Mouse (Mus musculus) frontal cortex, postnatal 25 days (tissue): ENCODE measurements around the gene Apoa4.

Experiments
- DNase-seq, 2 experiments: peaks; one replicate each; pipeline ENCODE4 v3.0.0; 2022; ENCODE audit warnings: low spot score in 2 of 2

Apoa4 gene

DNA sequence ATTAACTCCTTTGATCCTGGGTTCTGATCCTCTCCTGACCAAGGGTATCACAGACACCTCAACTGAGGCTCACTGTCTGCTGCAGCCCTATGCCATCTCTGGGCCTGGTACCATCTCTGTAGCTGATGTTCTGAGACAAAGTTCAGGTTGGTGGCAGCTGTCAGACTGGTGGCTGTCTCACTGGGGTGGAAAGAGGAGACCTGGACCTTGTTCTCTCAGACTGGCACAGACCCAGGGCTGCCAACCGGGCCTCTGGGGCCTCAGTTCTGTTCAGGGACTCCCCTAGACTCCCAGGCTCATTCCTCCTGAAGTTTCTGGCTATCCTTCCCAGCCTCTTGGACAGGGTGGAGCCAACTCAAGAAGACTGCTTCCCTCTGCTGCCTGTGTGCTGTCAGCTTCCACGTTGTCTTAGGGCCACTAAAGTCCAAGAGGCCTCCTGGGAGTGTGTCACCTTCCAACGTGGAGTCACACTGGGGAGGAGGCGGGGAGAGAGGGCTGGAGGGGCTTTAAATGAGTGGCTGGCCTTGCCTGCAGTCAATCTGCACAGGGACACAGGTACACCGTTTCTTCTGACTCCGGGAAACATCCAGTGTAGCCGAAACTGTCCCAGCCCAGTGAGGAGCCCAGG is at the start of gene Apoa4:
TSS of gene Apoa4 (plus strand) at position 171 of the 628 bp plus-strand sequence.
- DNase-seq: no peak

DNA sequence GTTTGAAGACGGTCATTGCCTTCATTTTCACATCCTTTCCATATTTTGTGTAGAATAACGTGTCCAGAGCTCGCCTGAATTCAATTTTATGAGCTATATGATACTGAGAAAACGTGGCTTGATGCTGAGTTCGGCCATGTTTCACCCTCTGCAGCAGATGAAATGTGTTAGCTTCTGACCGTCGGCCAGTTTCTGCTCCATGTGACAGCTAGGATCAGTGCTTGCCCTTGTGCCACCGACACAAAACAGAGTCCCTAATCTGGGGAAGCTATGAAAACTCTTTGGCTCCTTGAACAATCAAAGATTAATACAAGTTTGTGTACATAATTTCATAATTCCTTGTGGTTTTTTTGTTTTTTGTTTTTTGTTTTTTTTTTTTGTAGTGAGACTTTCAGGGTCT is 49.3 kb upstream of the Apoa4 start:
- DNase-seq: no peak

DNA sequence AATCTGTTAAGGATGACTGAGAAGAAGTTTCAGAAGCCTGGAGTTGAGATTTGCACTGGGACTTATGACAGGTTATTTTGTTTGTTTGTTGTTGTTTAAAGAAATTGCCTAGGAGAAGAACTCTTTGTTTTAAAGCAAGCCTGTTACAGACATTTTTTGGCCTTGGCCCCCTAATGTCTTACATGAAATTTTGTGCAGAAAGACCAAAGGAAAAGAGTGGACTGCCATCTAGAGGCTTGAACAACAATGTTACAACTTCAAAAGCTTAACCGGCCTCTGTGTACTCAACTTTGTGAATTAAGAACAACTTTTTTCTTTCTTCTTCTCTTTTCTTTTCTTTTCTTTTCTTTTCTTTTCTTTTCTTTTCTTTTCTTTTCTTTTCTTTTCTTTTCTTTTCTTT is 48.9 kb upstream of the Apoa4 start:
- DNase-seq: no peak

DNA sequence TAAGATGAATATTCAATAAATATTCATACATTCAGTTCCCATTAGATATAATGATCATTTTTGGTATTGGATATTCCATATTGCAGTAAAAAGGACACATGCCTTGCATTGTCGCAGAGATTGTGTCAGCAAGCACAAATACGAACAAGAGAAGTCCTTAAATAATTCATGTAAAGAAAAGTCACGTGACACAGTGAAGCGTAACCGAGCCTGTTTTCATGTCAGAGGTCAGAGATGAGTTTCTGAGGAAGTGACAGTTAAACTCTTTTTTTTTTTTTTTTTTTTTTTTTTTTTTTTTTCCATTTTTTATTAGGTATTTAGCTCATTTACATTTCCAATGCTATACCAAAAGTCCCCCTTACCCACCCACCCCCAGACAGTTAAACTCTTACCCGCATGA is 47.9 kb upstream of the Apoa4 start:
- DNase-seq: no peak

DNA sequence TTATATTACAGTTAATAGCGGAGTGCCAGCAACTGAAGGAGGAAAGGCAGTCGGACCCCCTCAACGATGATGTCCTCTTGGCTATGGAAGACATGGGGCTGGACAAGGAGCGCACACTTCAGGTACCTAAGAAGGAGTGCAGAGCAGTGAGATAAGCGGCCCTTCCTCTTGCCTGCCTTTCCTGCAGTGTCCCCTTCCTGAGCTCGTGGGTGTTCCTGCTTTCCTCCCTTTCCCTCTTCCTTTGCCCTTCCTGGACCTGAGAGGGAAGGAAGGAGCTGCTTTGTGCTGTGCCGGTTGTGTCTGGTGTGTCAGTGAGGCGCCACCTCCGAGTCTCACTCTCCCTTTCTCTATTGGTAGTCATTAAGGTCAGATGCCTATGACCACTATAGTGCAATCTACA is 45.7 kb upstream of the Apoa4 start:
- no peak for DNase-seq

DNA sequence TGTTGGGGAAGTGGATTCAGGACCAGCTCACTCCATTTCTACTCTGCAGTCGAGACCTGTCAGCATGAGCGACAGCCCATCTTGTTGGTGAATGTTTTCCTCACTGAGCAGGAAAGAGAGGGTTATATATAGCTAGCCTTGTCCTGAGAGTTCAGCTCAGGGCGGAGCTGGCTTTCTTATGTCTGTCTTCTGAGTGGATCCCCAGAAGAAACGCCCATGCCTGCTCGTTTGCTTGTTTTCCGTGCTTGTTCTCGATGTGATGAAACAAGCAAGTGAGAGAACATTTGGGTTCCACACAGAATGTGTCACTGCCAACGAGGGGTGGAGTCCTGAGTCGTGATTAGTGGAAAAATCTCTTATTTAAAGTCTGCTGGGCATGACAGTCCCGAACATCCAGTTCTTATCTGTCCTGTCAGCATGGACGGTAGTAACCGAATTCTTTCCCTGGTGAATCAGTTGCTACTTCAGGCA is 43.8 kb upstream of the Apoa4 start:
- DNase-seq: no peak

DNA sequence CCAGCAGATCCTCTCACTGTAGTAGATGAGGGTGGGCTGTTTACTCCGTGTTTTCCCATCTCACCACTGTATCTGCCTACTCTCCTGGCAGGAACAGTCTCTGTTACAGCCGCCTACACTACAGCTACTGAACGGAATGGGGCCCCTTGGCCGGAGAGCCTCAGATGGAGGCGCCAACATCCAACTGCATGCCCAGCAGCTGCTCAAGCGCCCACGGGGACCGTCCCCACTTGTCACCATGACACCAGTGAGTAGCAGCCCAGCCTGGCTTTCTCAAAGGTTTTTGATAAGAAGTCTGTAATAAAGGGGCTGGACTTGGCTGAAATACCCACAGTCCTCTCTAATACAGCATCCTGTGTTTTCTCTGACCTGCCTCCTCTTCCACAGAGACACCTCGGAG is 42.0 kb upstream of the Apoa4 start:
- peak in 1 of 2 experiments; percentile 30 for DNase-seq

DNA sequence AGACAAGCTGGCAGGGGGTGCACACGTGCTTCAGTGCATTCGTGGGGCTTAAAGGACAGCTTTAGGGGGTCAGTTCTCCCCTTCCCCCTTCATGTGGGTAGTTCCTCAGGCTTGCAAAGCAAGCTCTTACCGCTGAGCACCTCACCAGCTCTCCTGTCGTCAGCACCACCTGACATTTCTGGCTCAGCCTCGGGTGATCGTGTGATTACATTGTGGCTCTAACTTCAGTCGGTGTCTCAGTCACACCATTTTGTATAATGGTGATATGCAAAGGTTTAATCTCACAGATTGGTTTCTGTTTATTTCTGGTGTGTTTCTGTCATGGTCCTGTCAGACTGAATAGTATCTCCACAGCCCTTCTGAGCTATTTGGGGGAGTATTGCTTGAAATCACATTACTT is 41.6 kb upstream of the Apoa4 start:
- no peak for DNase-seq

DNA sequence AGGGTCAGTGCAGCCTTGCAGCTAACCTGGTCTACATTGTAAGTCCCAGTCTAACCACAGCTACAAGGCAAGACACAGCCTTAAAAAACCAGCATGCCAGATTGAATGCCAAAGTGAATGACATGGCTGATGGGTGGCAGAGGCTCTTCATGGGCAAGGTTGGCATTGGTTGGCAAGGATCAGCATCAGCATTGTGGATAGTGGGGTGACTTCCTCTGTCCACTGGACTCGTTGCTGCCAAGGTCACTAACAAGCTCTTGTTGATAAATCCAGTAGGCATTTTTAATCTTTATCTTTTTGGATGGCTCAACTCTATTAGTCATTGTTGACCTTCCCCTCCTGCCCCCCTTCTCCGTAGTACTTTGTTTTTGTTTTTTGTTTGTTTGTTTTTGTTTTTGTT is 40.9 kb upstream of the Apoa4 start:
- no peak for DNase-seq

DNA sequence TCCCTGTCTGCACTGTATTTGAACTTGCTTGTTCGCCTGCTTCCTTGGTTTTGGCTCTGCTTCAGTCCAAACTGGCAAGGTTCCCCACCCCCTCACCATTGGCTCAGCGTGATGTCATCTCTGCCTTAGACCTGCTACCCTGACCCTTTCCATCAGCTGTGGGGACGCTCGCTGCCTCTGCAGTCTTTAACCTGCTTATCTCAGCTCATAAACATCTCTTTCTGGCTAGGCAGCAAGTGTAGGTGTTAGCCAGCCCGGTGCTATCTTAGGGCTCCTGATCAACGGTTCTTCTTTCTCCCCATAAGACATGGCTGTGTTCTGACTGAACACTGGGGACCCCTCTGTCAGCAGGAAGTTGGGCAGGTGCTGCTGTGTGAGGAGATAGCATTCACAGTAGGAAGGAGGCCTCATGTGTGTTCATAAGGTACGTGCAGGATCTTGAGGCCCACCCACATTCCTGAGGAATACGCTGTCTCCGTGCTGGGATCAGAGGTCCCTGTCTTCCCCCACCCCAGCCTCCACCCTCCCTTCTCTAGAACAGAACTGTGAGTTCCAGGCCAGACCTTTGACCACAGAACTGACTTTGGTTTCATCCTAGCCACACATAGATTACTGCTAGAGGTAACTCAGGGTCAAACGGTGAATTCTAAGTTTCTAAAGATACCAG is 33.5 kb upstream of the Apoa4 start:
- DNase-seq: no peak

DNA sequence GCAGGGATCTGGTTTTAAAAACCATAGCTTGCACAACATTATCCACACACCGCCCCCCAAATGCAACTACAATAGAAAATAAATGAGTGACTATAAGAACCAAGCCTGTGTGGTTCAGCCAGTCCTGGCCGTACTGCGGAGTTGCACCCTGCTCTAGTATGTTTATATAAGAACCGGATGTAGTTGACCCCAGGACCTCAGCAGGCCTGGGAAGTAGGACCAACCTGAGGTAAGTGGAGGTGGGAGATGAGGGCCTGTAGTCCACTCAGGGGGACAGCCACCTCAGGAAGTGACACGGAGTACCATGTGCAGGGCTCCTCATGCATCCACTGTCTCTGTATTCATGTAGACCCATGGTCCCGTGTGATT is 33.0 kb upstream of the Apoa4 start:
- no peak for DNase-seq

DNA sequence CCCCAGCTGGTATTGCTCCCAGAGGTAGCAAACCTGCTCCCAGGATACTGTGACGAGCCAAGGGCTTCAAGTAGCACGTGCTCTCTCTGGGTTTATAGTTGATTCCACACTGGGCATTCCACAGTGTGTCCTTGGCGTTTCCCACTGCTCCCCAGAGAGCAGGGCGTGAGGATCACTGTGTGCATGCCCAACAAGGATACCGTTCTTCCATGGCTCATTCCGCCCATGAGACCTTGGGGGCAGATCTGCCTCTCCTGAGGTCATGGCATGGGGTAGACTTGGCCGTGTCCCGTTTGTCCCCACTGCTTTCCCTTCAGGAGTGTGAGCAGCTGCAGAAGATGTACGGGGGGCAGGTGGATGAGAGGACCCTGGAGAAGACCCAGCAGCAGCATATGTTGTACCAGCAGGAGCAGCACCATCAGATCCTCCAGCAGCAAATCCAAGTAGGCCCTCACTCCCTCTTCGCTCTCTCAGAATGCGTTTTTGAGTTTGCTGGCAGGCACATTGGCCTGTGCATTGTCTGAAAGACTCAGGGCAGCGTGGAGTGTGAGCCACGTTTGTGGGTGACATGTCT is 32.0 kb upstream of the Apoa4 start:
- DNase-seq: no peak

DNA sequence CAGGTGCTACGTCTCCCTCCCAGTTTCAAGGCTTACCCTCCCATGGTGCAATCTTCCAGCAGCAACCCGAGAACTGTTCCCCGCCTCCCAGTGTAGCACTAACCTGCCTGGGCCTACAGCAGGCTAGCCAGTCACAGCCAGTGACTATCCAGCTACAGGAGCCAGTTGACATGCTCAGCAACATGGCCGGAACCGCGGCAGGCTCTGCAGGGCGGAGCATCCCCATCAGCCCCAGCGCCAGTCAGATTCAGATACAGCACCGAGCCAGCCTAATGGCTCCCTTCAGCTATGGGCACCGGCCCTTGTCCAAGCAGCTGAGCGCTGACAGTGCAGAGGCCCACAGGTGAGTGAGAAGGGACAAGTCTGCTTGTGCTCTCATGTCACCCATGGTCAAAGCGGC is 30.0 kb upstream of the Apoa4 start:
- no peak for DNase-seq

DNA sequence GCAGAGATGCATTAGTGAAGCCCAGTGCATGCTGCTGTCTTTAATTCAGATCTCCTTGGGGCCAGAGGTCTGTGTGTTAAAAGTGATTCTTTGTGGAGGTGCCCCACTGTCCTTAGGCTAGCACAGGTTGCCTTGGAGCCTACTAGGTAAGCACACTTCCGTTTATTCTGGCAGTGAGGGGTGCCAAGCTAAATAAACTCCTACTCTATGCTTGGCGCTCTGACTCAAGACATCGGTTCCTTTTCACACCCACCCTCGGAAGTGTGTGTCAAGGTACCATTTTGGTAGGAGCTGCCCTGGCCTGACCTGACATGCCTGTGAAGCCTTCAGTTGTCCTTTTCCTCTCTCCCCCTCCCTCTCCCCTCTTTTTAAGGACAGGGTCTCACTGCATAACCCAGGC is 26.2 kb upstream of the Apoa4 start:
- no peak for DNase-seq

DNA sequence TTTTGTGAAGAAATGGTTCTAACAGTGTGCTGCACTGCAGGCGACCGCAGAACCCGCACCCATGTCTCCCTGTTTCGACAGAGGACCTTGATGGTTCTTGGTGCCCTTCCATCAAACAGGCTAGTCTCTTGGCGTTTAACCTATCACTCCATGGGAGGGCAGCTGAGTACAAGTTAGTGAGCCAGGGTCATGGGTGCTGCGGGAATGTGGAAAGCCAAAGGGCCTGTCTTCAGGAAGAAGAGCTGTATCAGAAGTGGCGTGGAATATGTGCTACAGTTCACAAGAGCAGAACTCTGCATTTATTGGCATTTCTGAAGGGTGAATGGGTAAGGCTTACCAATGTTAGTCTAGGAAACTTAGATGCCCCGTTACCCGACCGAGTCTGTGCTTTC is 25.6 kb upstream of the Apoa4 start:
- no peak for DNase-seq

DNA sequence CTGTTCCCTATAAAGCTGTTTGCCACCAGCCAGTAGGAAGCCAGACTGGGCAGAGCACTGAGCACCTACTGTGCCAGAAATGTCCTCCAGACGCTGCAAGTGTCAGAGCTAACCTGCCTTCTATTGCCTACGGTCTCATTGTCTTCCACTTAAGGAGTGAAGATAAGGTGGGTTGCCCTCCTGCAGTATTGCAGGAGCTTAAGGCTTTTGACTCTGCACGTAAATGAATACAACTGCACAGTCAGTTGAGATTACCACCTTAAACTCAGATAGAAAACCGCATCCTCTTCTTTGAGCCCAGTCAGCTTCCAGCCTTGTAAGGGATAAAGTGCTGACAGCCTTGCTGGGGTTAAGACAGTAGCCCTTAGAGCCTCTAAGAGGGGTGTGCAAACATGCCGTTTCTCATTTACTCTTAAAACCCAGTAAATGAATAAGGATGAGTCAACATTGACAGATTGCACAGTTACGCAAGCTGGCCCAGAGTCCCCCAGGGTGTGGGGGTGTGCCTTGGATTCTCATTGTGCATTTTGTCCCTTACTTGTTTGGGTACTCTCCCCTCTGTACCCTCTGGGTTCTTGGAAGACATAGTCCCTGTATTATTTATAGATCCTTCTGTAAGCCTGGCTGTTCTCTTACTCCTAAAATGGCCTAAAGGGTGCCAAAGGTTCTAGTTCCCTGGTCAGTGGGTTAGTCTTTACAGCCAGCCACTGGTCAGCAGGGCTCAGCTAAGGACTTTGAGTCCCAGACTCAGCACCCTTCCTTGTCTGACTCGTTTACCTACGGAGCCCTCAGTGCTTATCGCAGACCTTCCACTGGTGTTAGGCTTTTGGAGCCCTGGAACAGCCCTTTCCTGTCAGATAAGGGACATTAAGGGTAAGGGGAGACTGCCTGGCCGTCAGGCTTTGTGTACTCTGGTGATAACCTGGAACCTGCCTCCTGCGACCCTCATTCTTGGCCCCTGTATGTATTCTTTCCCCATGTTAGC is 24.9 kb upstream of the Apoa4 start:
- DNase-seq: no peak

DNA sequence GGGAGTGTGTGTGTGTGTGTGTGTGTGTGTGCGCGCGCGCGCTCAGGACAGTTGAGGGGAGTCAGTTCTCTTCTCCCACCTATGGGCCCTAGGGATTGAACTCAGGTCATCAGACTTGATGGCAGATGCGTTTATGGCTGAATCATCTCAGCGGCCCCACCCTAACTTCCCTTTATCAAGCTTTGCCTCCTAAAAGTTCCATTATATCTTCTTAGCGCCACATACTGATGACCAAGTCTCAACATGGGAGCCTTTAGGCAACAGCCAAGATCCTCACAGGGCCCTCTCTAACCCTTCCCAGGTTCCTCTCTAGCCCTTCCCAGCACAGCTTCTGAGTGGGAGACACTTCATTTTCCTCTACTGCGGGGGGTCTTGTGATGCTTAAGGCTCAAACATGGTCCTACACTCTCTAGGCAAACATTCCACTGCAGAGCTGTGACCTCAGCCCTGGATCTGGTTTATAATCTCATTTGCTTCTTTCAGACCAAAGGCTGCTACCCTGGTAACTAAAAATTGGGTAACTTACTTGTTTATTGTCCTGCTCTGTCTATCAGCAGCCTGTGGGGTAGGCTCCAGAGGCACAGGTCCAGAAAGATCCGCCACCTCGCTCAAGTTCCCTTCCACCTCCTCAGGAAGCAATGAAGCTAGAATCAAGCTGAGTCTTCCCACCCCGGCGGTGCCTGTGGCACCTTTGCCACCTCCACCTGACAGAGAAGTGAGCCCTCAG is 23.6 kb upstream of the Apoa4 start:
- DNase-seq: no peak

DNA sequence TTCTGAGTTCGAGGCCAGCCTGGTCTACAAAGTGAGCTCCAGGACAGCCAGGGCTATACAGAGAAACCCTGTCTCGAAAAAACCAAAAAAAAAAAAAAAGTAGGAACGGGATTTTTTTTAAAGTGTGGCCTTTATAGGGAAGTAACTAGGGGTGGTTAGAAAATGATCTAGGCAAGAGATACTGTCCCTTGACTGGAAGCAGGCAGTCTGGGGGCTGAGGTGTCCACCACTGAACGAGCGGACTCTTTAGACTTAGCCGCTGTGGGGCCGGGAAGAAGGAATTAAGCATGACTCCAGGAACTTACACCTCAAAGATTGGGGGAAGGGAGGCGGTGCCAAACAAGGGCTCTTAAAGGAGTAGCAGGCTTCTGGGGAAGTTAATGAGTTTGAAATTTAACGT is 22.3 kb upstream of the Apoa4 start:
- DNase-seq: no peak

DNA sequence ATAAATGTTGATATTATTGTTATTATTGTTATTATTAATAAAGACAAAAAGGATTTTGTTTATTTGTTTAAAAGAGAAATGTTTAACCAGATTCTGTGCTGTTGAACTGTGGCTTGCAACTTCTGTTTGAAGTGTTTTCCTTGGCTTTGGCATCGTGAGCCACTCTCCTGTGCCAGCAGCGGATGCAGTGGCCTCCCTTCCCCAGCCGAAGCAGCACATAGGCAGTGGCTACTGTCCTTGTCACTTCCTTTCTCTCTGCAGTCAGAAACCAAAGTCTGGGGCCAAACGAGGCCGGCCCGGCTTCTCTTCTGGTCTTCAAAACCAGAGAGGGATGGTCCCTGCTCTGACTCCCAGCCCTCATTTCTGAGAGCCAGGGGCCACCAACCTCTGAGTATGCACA is 17.4 kb upstream of the Apoa4 start:
- DNase-seq: no peak

DNA sequence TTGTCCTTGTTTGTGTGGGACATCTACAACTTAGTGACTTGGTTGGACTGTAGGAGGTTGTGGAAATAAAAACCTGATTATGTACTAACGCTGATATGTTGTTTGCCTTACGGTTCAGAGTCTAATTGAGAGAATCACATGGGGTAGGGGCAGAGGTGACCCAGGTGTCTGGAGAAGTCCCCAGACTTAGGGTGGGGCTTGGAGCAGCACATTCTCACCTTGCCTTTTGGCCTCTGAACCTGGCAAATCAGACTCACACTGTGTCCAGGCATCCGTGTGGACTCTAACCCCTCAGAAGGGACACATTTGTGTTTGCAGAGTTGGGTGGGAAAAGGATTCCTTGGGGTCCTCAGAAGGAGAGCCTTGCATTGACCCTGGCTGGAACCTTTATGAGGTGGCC is 16.4 kb upstream of the Apoa4 start:
- DNase-seq: no peak

DNA sequence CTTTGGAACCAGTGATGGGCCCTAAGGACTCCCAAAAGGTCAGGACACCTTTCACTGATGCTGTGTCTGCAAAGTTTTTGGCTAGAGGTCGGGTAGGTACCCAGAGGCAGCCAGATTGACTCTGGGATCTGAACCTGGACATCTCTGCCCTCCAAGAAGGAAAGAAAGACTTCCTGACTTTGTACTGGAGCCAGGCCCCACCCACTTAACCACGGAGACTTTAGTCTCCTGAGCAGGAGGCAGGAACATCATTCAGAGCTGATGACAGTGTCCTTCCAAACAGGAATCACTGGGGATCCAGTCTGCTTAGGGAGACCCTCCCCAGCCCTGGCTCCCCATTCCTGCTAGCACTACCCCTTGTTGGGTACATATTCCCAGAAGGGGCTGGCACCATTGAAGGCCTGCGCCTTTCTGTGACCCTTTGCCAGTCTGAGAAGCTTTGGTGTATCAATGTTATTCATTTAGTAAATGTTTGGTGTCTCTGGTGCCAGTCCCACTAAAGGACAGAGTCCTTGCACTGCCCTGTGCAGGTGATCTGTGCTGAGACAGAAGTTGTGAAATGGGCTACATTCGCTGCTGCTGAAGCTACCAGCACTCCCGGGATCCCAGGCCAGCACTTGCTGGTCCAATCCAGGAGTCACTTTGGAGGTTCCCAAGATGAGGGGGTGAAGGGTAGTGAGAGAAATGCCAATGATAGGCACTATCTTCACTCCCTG is 15.4 kb upstream of the Apoa4 start:
- DNase-seq: no peak
